Mouse (Mus musculus) kidney, embryonic 14.5 days (tissue): Measurements from ENCODE around the gene Relt. TPM values are rescaled to one million over a fixed set of nuclear protein-coding genes. Genes with fewer than 3 reads are reported as not detected.
A peak's percentile ranks its signal among the peaks of the same experiment; 100 is the strongest.

Experiments used
- ATAC-seq: fragments of 200-750 bp; cut with Nextera tagmentation; 2 replicates; pipeline ENCODE4 v1.8.0; 2017; ENCODE audit warnings: moderate number of reproducible peaks, mild to moderate bottlenecking, moderate TSS enrichment, moderate library complexity; ENCODE audit not compliant: low FRiP score, low TSS enrichment
- H3K27ac ChIP-seq: fragments of 300-500 bp; sonication (generic); 2 replicates; pipeline ENCODE4 v1.5.1; 2014; ENCODE audit warnings: low read depth, mild to moderate bottlenecking, low read length, moderate library complexity, mixed read lengths
- H3K27me3 ChIP-seq: fragments of 300-500 bp; sonication (generic); 2 replicates; pipeline ENCODE4 v1.6.1; 2014; ENCODE audit warnings: mild to moderate bottlenecking, low read length; ENCODE audit not compliant: control insufficient read depth, insufficient read depth
- H3K36me3 ChIP-seq: fragments of 300-500 bp; sonication (generic); 2 replicates; pipeline ENCODE4 v1.6.1; 2014; ENCODE audit warnings: low read length, mixed read lengths; ENCODE audit not compliant: control insufficient read depth, insufficient read depth
- H3K4me1 ChIP-seq: fragments of 300-500 bp; sonication (generic); 2 replicates; pipeline ENCODE4 v1.6.1; 2014; ENCODE audit warnings: low read length, mixed read lengths; ENCODE audit not compliant: control insufficient read depth, insufficient read depth
- H3K4me2 ChIP-seq: fragments of 300-500 bp; sonication (generic); replicated peaks from 2 replicates; pipeline ENCODE4 v1.6.1; 2014; ENCODE audit warnings: low read depth, mild to moderate bottlenecking, low read length
- H3K4me3 ChIP-seq: fragments of 300-500 bp; sonication (generic); 2 replicates; pipeline ENCODE4 v1.5.1; 2014; ENCODE audit warnings: mild to moderate bottlenecking, low read length
- H3K9ac ChIP-seq: fragments of 300-500 bp; sonication (generic); 2 replicates; pipeline ENCODE4 v1.6.1; 2014; ENCODE audit warnings: low read depth, mild to moderate bottlenecking, low read length, moderate library complexity
- H3K9me3 ChIP-seq: fragments of 300-500 bp; sonication (generic); 2 replicates; pipeline ENCODE4 v1.6.1; 2016; ENCODE audit warnings: low read length; ENCODE audit not compliant: control insufficient read depth
- WGBS: fragments of 180-500 bp; shearing (Covaris S2); extraction: QIAGEN DNeasy Blood & Tissue Kit; methylation state at CpG from one replicate; pipeline ENCODE4 v1.1.7; 2014; 5-methylcytosine and 5-hydroxymethylcytosine counted together
- polyA plus RNA-seq: library from polyadenylated mRNA; unstranded; fragments of >200 nt; fragmentation: Nextera tagmentation; extraction: Ambion mirVana; gene quantifications from 2 replicates; pipeline ENCODE4 v1.2.1, GENCODE M21; 2014

Relt gene
- polyA plus RNA-seq, 1 experiment from 2014 or later, result 3.1 TPM

DNA sequence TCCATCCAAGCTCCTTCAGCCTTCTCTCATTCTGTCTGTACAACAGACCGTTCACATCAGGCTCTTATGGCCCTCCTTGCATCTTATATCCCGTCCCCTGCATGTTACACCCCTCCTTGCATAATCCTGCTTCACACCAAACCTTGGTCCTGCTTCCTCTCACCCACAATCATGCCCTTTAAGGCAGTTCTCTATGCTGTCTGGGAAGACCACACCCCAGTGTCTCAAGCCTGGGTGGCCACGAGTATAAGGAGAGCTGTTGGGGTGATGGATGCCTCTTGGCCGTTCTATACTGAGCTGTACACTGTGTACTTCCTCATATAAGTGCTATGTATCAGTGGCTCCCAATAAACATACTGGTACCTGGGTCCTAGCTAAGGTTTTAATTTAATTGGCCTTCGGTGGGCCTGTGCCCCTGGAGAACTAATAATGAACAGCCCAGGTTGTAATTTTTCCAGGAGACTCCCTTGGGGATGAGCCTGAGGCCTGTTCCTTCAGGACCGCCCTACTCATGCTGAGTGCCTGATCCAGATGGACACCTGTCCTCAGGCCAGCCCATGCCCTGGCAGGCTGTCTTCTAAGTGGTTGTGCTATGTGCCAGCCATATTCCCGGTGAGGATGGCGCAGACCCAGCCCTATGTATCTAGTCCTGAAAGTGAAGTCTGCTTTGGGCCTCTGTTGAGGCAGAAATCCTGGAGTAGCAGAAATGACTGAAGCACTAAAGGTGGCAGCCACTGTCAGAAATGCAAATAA lies 6.8 kb upstream of the Relt start:
- Histone ChIP-seq H3K4me1 (0 out of 2 replicates have a peak, but pooled peaks cover 5% of the 10 kb centered on the region), H3K36me3 (peaks cover 40% of the 10 kb centered on the region), H3K27ac (no peak overlapping the region), H3K27me3 (no peaks in the 10 kb centered on the region), H3K4me3 (no peak overlapping the region), H3K4me2 (no peak overlapping the region), H3K9me3 (no peaks in the 10 kb centered on the region), H3K9ac (no peak overlapping the region)
- 82% methylated on average over 8 of the region's 8 CpGs for WGBS
- no peak for ATAC-seq

DNA sequence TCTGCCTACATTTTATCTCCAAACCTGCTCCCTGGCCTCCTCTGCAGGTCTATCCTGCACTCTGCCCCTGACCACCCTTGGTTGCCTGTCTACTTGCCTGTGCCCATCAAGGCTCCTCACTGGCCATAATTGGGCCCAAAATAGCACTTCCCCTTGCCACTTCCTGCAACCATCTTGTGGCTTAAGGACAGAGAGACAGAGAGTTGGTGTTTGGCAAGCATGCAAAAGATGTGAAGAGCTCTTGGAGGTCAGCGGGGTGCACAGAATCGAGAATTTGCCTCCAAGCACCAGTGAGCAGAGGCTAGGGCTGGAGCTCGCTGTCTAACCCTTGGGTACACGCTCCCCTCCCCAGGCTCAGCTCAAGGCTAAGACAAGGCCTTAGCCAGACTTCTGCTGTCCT lies 5.3 kb upstream of the Relt start:
- Histone ChIP-seq H3K36me3 (peaks cover 28% of the 10 kb centered on the region), H3K9me3 (no peaks in the 10 kb centered on the region), H3K27me3 (no peaks in the 10 kb centered on the region), H3K4me2 (no peak overlapping the region), H3K4me1 (0 out of 2 replicates have a peak, but pooled peaks cover 5% of the 10 kb centered on the region), H3K4me3 (no peak overlapping the region), H3K9ac (no peak overlapping the region), H3K27ac (no peak overlapping the region)
- WGBS, result 61% methylated on average over 4 of the region's 4 CpGs
- no peak for ATAC-seq

DNA sequence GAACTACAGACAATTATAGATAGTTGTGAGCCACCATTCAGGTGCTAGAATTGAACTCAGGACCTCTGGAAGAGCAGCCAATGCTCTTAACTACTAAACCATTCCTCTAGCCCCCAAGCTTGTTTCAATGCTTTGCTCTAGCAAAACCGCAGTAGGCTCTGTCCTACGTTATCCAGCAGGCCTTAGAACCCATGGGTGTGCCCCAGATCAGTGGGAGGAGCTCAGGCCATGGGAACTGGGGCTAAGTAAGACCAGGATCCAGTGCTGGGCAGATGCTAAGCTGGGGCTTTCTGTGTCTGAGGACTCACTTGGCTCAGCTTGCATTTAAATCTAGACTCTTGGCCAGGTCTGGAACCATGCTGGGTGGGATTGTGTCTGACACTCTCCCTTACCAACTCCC lies 4.3 kb upstream of the Relt start:
- Histone ChIP-seq H3K4me1 (0 out of 2 replicates have a peak, but pooled peaks cover 4% of the 10 kb centered on the region), H3K27ac (no peak overlapping the region), H3K27me3 (no peaks in the 10 kb centered on the region), H3K9me3 (no peaks in the 10 kb centered on the region), H3K4me3 (no peak overlapping the region), H3K36me3 (peaks cover 19% of the 10 kb centered on the region; the same call in 1 of the 2 replicates), H3K9ac (no peak overlapping the region), H3K4me2 (no peak overlapping the region)
- 74% methylated on average over 2 of the region's 2 CpGs for WGBS
- no peak for ATAC-seq

DNA sequence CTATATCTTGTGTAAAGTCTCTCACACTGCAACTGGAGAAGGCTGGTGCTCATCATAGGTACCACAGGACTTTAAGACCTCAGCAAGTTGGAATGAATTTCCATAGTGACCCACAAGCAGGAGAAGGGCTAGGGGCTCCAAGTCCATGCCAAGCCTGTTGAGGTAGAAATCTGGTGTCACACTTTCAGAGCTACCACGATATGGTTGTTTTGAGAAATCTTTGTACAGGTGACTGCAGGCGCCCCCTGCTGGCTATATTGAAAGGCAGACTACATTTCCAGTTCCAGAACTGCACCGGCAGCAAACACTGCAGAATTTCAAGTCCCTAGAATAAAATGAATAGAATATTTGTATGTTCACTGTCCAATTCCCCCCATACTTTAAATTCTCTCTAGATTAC lies 3.4 kb upstream of the Relt start:
- 8% methylated on average over 3 of the region's 3 CpGs for WGBS
- Histone ChIP-seq H3K4me1 (0 out of 2 replicates have a peak, but pooled peaks cover 6% of the 10 kb centered on the region), H3K27me3 (no peaks in the 10 kb centered on the region), H3K36me3 (peaks cover 10% of the 10 kb centered on the region; the same call in 1 of the 2 replicates), H3K27ac (no peak overlapping the region), H3K9ac (no peak overlapping the region), H3K4me3 (no peak overlapping the region), H3K9me3 (no peaks in the 10 kb centered on the region), H3K4me2 (no peak overlapping the region)
- no peak for ATAC-seq

DNA sequence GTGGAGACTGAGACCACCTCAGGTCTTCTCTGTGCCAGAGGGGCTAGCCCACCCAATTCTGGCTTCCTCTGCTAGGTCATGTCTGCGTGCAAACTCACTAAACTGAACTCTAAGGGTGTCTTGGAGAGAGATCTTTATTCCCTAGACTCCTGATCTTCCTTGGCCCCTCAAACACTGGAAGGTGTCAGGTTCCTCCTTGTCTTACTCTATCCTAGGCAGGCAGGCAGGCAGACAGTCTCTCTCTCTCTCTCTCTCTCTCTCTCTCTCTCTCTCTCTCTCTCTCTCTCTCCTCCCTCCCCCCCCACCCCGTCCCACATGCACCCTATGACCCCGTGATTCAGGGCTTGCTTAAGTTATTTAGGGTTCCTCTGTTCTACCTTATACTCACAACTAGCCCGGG lies 893 bp downstream of the Relt start:
- Histone ChIP-seq H3K36me3 (no peaks in the 10 kb centered on the region), H3K27me3 (no peaks in the 10 kb centered on the region), H3K4me2 (peak overlapping the region; percentile 93), H3K9ac (peak overlapping the region; percentile 79), H3K4me3 (peak overlapping the region; percentile 80), H3K9me3 (no peaks in the 10 kb centered on the region), H3K27ac (no peak overlapping the region; the same call in 1 of the 2 replicates), H3K4me1 (0 out of 2 replicates have a peak, but pooled peaks cover 7% of the 10 kb centered on the region)
- WGBS, result 10% methylated on average over 4 of the region's 4 CpGs
- ATAC-seq, result no peak

DNA sequence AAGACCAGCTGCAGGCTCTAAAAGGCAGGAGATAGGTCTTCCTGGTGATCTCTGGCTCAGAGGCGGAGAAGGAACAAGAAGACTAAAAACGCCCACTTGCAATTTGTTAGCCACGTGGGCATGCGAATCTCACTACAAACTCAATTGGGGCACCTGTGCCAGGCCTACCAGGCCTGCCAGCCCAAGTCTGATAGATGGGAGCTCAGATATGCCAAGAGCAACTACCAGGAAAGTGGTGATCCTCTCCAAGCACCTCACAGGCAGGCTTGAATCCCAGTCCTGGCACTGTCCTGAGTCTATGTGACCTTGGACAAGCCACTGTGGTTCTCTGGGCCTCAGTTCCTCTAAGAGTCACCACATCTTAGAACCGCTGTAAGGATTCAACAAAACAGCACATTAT lies 2.0 kb downstream of the Relt start:
- ATAC-seq, result no peak
- no peaks in the 10 kb centered on the region for H3K36me3 ChIP-seq
- WGBS, result 93% methylated on average over 5 of the region's 5 CpGs
- H3K27ac ChIP-seq, result no peak overlapping the region
- no peak overlapping the region for H3K4me3 ChIP-seq
- H3K4me2 ChIP-seq, result no peak overlapping the region
- no peaks in the 10 kb centered on the region for H3K27me3 ChIP-seq
- 0 out of 2 replicates have a peak, but pooled peaks cover 8% of the 10 kb centered on the region for H3K4me1 ChIP-seq
- no peaks in the 10 kb centered on the region for H3K9me3 ChIP-seq
- H3K9ac ChIP-seq, result no peak overlapping the region

DNA sequence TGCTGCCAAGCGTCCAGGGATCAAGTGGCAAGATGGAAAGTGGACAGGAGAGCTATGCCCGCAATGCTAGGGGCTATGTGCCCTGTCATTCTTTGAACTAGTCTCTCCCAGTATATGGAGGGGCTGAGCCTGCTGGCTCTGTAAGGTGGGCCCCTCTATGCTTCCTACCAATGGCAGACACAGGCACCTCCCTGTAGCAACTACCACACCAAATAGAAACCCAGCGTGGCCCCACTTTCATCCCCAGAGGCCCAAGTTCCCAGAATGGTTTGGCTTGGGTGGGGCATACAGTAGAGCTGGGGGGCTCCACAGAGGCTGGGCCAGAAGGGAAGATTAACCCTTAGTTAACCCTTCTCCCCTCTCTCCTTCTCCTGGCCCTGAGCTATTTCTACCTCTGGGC lies 2.8 kb downstream of the Relt start:
- no peak for ATAC-seq
- H3K27ac ChIP-seq, result no peak overlapping the region
- no peaks in the 10 kb centered on the region for H3K36me3 ChIP-seq
- H3K4me2 ChIP-seq, result no peak overlapping the region
- no peaks in the 10 kb centered on the region for H3K9me3 ChIP-seq
- H3K9ac ChIP-seq, result no peak overlapping the region
- H3K4me3 ChIP-seq, result no peak overlapping the region
- peaks cover 16% of the 10 kb centered on the region; the same call in 1 of the 2 replicates for H3K4me1 ChIP-seq
- WGBS, result 82% methylated on average over 3 of the region's 3 CpGs
- no peaks in the 10 kb centered on the region for H3K27me3 ChIP-seq

DNA sequence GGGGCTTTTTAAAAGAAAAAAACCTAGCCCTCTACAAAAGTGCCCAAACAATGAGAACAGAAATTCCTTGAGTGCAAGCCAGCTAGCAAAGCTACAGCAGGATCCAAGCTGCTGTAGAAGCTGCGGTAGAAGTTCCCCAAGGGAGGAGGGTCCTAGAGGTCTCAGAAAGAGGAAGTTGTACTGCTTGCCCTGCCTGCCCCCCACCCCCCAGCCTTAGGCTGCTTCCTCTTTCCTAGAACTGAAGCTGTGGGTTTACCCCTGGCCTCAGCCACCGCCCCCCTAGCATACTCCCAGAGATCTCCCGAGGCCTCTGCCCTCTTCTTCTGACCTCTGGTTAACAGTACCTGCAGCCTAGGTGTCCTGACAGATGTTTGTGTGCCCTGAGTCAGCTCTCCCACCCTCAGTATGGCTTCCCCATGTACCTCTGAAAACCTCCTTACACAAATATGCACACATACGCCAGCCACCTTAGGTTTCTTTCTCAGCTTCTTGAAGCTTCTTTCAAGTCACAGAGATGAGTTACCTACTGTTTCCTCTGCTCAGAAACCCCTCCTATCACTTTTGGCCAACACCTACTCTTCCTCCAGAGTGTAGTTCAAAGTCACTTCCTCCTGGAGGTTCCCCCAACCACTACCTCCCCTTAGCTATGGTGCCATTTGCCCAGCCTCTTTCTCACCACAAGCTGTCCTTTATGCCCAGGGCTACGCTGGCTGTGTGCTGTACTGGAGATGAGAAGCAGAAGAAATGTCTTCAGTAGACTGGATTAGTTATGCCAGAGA lies 7.3 kb downstream of the Relt start:
- no peak for ATAC-seq
- no peak overlapping the region for H3K4me3 ChIP-seq
- peak overlapping the region; percentile 25; the same call in 1 of the 2 replicates for H3K27ac ChIP-seq
- H3K36me3 ChIP-seq, result no peaks in the 10 kb centered on the region
- H3K9ac ChIP-seq, result no peak overlapping the region
- H3K4me1 ChIP-seq, result peaks cover 43% of the 10 kb centered on the region
- WGBS, result 52% methylated on average over 5 of the region's 5 CpGs
- H3K27me3 ChIP-seq, result no peaks in the 10 kb centered on the region
- no peaks in the 10 kb centered on the region for H3K9me3 ChIP-seq
- H3K4me2 ChIP-seq, result no peak overlapping the region

DNA sequence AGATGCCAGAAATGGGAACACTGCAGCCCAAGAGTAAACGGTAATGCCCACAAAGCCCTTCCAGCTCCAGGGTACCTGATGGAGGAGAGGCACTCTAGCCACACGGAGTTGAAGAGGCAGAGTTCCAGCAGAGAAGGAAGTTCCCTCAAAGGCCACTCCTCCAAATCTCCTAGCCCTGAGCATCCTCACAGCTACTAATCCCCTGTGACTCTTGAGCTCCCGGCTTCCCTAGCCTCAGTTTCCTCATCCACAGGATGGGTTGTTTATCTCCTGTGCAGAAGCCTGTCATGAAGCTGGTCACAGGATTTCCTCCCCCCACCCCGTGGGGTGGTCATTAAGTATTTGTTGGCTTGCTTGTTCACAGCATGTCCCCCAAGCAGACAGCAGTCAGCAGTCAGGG lies 7.9 kb downstream of the Relt start:
- H3K4me2 ChIP-seq, result no peak overlapping the region
- no peaks in the 10 kb centered on the region for H3K36me3 ChIP-seq
- no peak for ATAC-seq
- H3K4me1 ChIP-seq, result peaks cover 43% of the 10 kb centered on the region
- H3K27ac ChIP-seq, result no peak overlapping the region
- H3K27me3 ChIP-seq, result no peaks in the 10 kb centered on the region
- 49% methylated on average over 4 of the region's 4 CpGs for WGBS
- H3K9ac ChIP-seq, result no peak overlapping the region
- H3K9me3 ChIP-seq, result no peaks in the 10 kb centered on the region
- H3K4me3 ChIP-seq, result no peak overlapping the region
